Mouse (Mus musculus): ENCODE data around the gene Ppp1r12a.

The Ppp1r12a gene

GRCm38 (mm10) chr10:108161261-108162256, at the start of gene Ppp1r12a:
Gene Ppp1r12a (plus strand): TSS chr10:108162193.
- peak; percentile 94 to 95 for DNase-seq (ENCODE audit: low spot score in 2 of 2)

- no peak for DNase-seq (ENCODE audit: low spot score in 2 of 2)
Measured at GRCm38 (mm10) chr10:108113361-108114237, 48.4 kb upstream of the Ppp1r12a start.

GRCm38 (mm10) chr10:108118200-108119163, 43.5 kb upstream of the Ppp1r12a start:
- DNase-seq (ENCODE audit: low spot score in 2 of 2), result no peak

- no peak for DNase-seq (ENCODE audit: low spot score in 2 of 2)
Measured at GRCm38 (mm10) chr10:108119416-108119815, 42.6 kb upstream of the Ppp1r12a start.

GRCm38 (mm10) chr10:108124934-108125599, 36.9 kb upstream of the Ppp1r12a start:
- no peak for DNase-seq (ENCODE audit: low spot score in 2 of 2)

GRCm38 (mm10) chr10:108129167-108129566, 32.8 kb upstream of the Ppp1r12a start:
- no peak for DNase-seq (ENCODE audit: low spot score in 2 of 2)

- DNase-seq (ENCODE audit: low spot score in 2 of 2), result no peak
Measured at GRCm38 (mm10) chr10:108131858-108132257, 30.1 kb upstream of the Ppp1r12a start.

GRCm38 (mm10) chr10:108133253-108133652, 28.7 kb upstream of the Ppp1r12a start:
- DNase-seq (ENCODE audit: low spot score in 2 of 2), result no peak

GRCm38 (mm10) chr10:108133745-108134144, 28.2 kb upstream of the Ppp1r12a start:
- DNase-seq (ENCODE audit: low spot score in 2 of 2), result peak in 1 of 2 experiments; percentile 25

- no peak for DNase-seq (ENCODE audit: low spot score in 2 of 2)
Measured at GRCm38 (mm10) chr10:108138347-108138746, 23.6 kb upstream of the Ppp1r12a start.

GRCm38 (mm10) chr10:108139788-108140187, 22.2 kb upstream of the Ppp1r12a start:
- no peak for DNase-seq (ENCODE audit: low spot score in 2 of 2)

- no peak for DNase-seq (ENCODE audit: low spot score in 2 of 2)
Measured at GRCm38 (mm10) chr10:108140742-108141141, 21.3 kb upstream of the Ppp1r12a start.

- DNase-seq (ENCODE audit: low spot score in 2 of 2), result no peak
Measured at GRCm38 (mm10) chr10:108143991-108144525, 17.9 kb upstream of the Ppp1r12a start.

- no peak for DNase-seq (ENCODE audit: low spot score in 2 of 2)
Measured at GRCm38 (mm10) chr10:108145701-108146100, 16.3 kb upstream of the Ppp1r12a start.

GRCm38 (mm10) chr10:108147031-108147430, 15.0 kb upstream of the Ppp1r12a start:
- DNase-seq (ENCODE audit: low spot score in 2 of 2), result no peak

- DNase-seq (ENCODE audit: low spot score in 2 of 2), result no peak
Measured at GRCm38 (mm10) chr10:108153301-108153700, 8.7 kb upstream of the Ppp1r12a start.

- no peak for DNase-seq (ENCODE audit: low spot score in 2 of 2)
Measured at GRCm38 (mm10) chr10:108155042-108155686, 6.8 kb upstream of the Ppp1r12a start.

- no peak for DNase-seq (ENCODE audit: low spot score in 2 of 2)
Measured at GRCm38 (mm10) chr10:108155687-108156067, 6.3 kb upstream of the Ppp1r12a start.

- DNase-seq (ENCODE audit: low spot score in 2 of 2), result no peak
Measured at GRCm38 (mm10) chr10:108156128-108156527, 5.9 kb upstream of the Ppp1r12a start.

- DNase-seq (ENCODE audit: low spot score in 2 of 2), result no peak
Measured at GRCm38 (mm10) chr10:108159002-108159401, 3.0 kb upstream of the Ppp1r12a start.
